ENCODE assay signal across 8 mouse cellular contexts in the genomic region with DNA sequence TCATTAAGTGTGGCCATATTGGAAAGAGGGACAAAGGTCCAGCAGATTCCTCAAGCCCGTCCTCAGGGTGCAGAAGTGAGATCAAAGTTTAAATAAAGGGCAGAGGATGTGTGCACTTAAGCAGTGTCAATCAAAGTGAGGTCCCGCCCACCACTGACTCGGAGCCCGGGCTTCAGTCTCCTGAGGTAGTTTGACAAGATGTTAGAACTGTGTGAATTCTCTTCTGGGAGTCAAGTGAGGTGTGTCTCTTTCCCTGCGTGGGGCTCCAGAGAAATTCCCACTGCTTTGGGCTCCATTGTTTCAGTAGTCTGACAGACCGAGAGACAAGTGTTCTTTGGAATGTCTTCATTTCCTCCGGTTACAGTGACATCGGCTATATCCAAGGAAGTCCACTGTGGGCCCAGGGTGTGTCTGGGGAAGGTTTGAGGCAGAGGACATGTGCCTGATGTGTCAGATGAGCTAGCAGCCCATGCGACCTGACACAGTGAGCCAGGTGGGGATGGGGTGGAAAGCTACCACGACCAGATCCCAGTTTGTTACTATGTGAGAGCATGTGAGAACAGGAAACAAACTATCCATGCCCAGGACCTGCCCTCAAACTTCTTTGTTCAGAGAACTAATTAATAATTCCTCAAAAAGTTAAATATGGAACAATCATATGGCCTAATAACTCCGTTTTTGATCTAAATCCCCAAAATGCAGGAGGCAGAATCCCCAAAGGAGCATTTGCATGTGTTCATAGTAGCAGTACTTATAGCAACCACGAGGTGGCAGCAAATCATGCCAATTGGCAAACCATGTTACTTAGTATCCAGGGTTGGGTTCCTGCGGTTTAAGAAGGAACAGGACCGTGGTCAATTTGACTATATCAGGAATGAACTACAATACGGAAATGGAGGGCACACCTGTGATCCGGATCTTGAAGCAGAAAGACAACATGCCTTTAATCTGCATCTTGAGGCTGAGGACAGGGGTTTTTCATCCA. TPM values are rescaled to one million over a fixed set of nuclear protein-coding genes. Genes with fewer than 3 reads are reported as not detected.
A peak's percentile ranks its signal among the peaks of the same experiment; 100 is the strongest.
DNase-seq lines count a peak whose midpoint lies in the region; ATAC-seq lines count a peak whose summit lies in the region.

No protein-coding gene starts in this region.

- peak; percentile 62 for ATAC-seq in megakaryocyte, adult 5-6 weeks (ENCODE audit: poor library complexity, severe bottlenecking)

- peak; percentile 51 for DNase-seq in T-cell, adult 2 months (ENCODE audit: low spot score)
- DNase-seq in cerebellum, postnatal 14 days: peak; percentile 90 to 93
- peak; percentile 82 to 91 for DNase-seq in frontal cortex, postnatal 36 days (ENCODE audit: low spot score in 2 of 2)
- peak; percentile 91 for DNase-seq in hindlimb bud, embryonic 11.5 days (ENCODE audit: extremely low spot score, low read depth, low spot score)
- DNase-seq in left cerebral cortex, adult 18-20 months (ENCODE audit: low spot score in 2 of 2): peak; percentile 81 to 94
- DNase-seq in right cerebral cortex, adult 2 months (ENCODE audit: low spot score in 2 of 2): peak; percentile 88 to 93
- peak; percentile 56 for DNase-seq in urinary bladder, postnatal 10 days (ENCODE audit: low spot score)

RNA-seq across cellular contexts. Expression of a gene that starts 19.6 kb away (rescaled TPM):
- 10 to 100 TPM; 53.5 to 60.4 TPM for total RNA-seq in left cerebral cortex, adult 18-20 months (2021)
- 95.1 and 97.1 TPM in 2 replicates for total RNA-seq in megakaryocyte, adult 5-6 weeks (2015)
- 177 and 194 TPM in 2 replicates for total RNA-seq in megakaryocyte, adult 5-6 weeks (2017)

Comparison
In these comparisons a context has a peak if more than half of its experiments do, and no peak if none do; other contexts are left out.
1. Peak in every context shown above with its lines: DNase-seq and ATAC-seq.